Mouse (Mus musculus): Measurements from ENCODE around the gene E4f1. TPM values are rescaled to one million over a fixed set of nuclear protein-coding genes. Genes with fewer than 3 reads are reported as not detected.

The E4f1 gene
- polyA plus RNA-seq, 1 experiment, result 79.4 TPM

GRCm38 (mm10) chr17:24480201-24480826, 10.2 kb upstream of the E4f1 start:
- no peak for DNase-seq
- Histone ChIP-seq H3K4me3 (replicated peaks; ENCODE audit: insufficient read depth, low read depth, low read length) (no peak overlapping the region), H3K27me3 (ENCODE audit: control insufficient read depth, insufficient read depth, low read length) (no peaks in the 10 kb centered on the region), H3K27ac (ENCODE audit: insufficient read depth, low read length) (no peak overlapping the region), H3K4me1 (ENCODE audit: control insufficient read depth, insufficient read depth, low read length) (peaks cover 14% of the 10 kb centered on the region)
- no peak for TF ChIP-seq POLR2A (IDR thresholded peaks at IDR 0.05; ENCODE audit: borderline replicate concordance, insufficient read depth, low read length)
- TF ChIP-seq CTCF (IDR thresholded peaks at IDR 0.05; ENCODE audit: borderline replicate concordance, insufficient read depth, low read depth, low read length), result no peak; the same call in 1 of the 2 replicates
- WGBS, result 33% methylated on average over 3 of the region's 3 CpGs

- Histone ChIP-seq H3K4me1 (ENCODE audit: control insufficient read depth, insufficient read depth, low read length) (peaks cover 14% of the 10 kb centered on the region), H3K4me3 (replicated peaks; ENCODE audit: insufficient read depth, low read depth, low read length) (peak overlapping the region; percentile 89), H3K27me3 (ENCODE audit: control insufficient read depth, insufficient read depth, low read length) (no peaks in the 10 kb centered on the region), H3K27ac (ENCODE audit: insufficient read depth, low read length) (no peak overlapping the region)
- no peak for TF ChIP-seq POLR2A (IDR thresholded peaks at IDR 0.05; ENCODE audit: borderline replicate concordance, insufficient read depth, low read length)
- no peak for TF ChIP-seq CTCF (IDR thresholded peaks at IDR 0.05; ENCODE audit: borderline replicate concordance, insufficient read depth, low read depth, low read length)
- 7% methylated on average over 1 of the region's 1 CpGs for whole genome bisulfite sequencing
- DNase-seq, result no peak
These were observed 9.3 kb upstream of the E4f1 start for GRCm38 (mm10) chr17:24479431-24479830.

GRCm38 (mm10) chr17:24478663-24479380, 8.7 kb upstream of the E4f1 start, which contains the start of gene Mlst8:
TSS of gene Mlst8 (minus strand) at chr17:24479078.
- H3K4me1 ChIP-seq (ENCODE audit: control insufficient read depth, insufficient read depth, low read length), result peaks cover 14% of the 10 kb centered on the region
- no peaks in the 10 kb centered on the region for H3K27me3 ChIP-seq (ENCODE audit: control insufficient read depth, insufficient read depth, low read length)
- under 1% methylated on average over 48 of the region's 48 CpGs for WGBS
- H3K27ac ChIP-seq (ENCODE audit: insufficient read depth, low read length), result peak within 1 kb of the TSS; percentile 94
- H3K4me3 ChIP-seq (replicated peaks; ENCODE audit: insufficient read depth, low read depth, low read length), result peak within 1 kb of the TSS; percentile 89
- peak; percentile 97 to 100 for DNase-seq
- TF ChIP-seq CTCF (IDR thresholded peaks at IDR 0.05; ENCODE audit: borderline replicate concordance, insufficient read depth, low read depth, low read length) (peak; percentile 84), POLR2A (IDR thresholded peaks at IDR 0.05; ENCODE audit: borderline replicate concordance, insufficient read depth, low read length) (peak; percentile 96)

GRCm38 (mm10) chr17:24477985-24478600, 8.0 kb upstream of the E4f1 start:
- H3K4me1 ChIP-seq (ENCODE audit: control insufficient read depth, insufficient read depth, low read length), result peaks cover 14% of the 10 kb centered on the region
- peak overlapping the region; percentile 89 for H3K4me3 ChIP-seq (replicated peaks; ENCODE audit: insufficient read depth, low read depth, low read length)
- TF ChIP-seq CTCF (IDR thresholded peaks at IDR 0.05; ENCODE audit: borderline replicate concordance, insufficient read depth, low read depth, low read length), result no peak; the same call in 1 of the 2 replicates
- no peak for TF ChIP-seq POLR2A (IDR thresholded peaks at IDR 0.05; ENCODE audit: borderline replicate concordance, insufficient read depth, low read length)
- H3K27ac ChIP-seq (ENCODE audit: insufficient read depth, low read length), result peak overlapping the region; percentile 73
- peak; percentile 52 to 58 for DNase-seq
- H3K27me3 ChIP-seq (ENCODE audit: control insufficient read depth, insufficient read depth, low read length), result no peaks in the 10 kb centered on the region
- 22% methylated on average over 11 of the region's 11 CpGs for WGBS

- TF ChIP-seq POLR2A (IDR thresholded peaks at IDR 0.05; ENCODE audit: borderline replicate concordance, insufficient read depth, low read length) (no peak), CTCF (IDR thresholded peaks at IDR 0.05; ENCODE audit: borderline replicate concordance, insufficient read depth, low read depth, low read length) (no peak)
- H3K27me3 ChIP-seq (ENCODE audit: control insufficient read depth, insufficient read depth, low read length), result no peaks in the 10 kb centered on the region
- peak overlapping the region; percentile 73; the same call in 1 of the 2 replicates for H3K27ac ChIP-seq (ENCODE audit: insufficient read depth, low read length)
- H3K4me3 ChIP-seq (replicated peaks; ENCODE audit: insufficient read depth, low read depth, low read length), result peak overlapping the region; percentile 89
- WGBS, result 82% methylated on average over 20 of the region's 20 CpGs
- H3K4me1 ChIP-seq (ENCODE audit: control insufficient read depth, insufficient read depth, low read length), result peaks cover 20% of the 10 kb centered on the region
- DNase-seq, result no peak
These were observed 7.2 kb upstream of the E4f1 start for GRCm38 (mm10) chr17:24477053-24477984.

GRCm38 (mm10) chr17:24476022-24476776, 6.1 kb upstream of the E4f1 start:
- WGBS, result 75% methylated on average over 10 of the region's 10 CpGs

More at GRCm38 (mm10) chr17:24476022-24476776, 6.1 kb upstream of the E4f1 start:
- no peak for TF ChIP-seq POLR2A (IDR thresholded peaks at IDR 0.05; ENCODE audit: borderline replicate concordance, insufficient read depth, low read length)
- DNase-seq, result no peak
- H3K27ac ChIP-seq (ENCODE audit: insufficient read depth, low read length), result no peak overlapping the region
- peaks cover 24% of the 10 kb centered on the region for H3K4me1 ChIP-seq (ENCODE audit: control insufficient read depth, insufficient read depth, low read length)
- H3K27me3 ChIP-seq (ENCODE audit: control insufficient read depth, insufficient read depth, low read length), result no peaks in the 10 kb centered on the region
- no peak overlapping the region for H3K4me3 ChIP-seq (replicated peaks; ENCODE audit: insufficient read depth, low read depth, low read length)

Data from cerebellum, adult 2 months (tissue).